Mouse (Mus musculus): ENCODE data around the gene Cabp7.

GRCm38 (mm10) chr11:4783116-4783515, 36.5 kb upstream of the Cabp7 start:
- TF ChIP-seq CTCF (conservative IDR thresholded peaks at IDR 0.05; ENCODE audit: low read length) = no peak
- TF ChIP-seq NANOG (IDR thresholded peaks at IDR 0.05; ENCODE audit: borderline replicate concordance, low read length) = no peak

All from E14TG2a.4 (cell line).